Mouse (Mus musculus) layer of hippocampus, adult 18-20 months (tissue): ENCODE data around the gene Pam. TPM values are rescaled to one million over a fixed set of nuclear protein-coding genes. Genes with fewer than 3 reads are reported as not detected.
"Not testable (repeated sequence)": the region's sequence is repeated elsewhere in the genome, so short reads cannot be mapped to it uniquely, and the experiment has no call there.

ENCODE experiments used
- DNase-seq, 2 experiments: peaks; one replicate each; pipeline ENCODE4 v3.0.0; 2022; ENCODE audit warnings: low spot score in 2 of 2
- total RNA-seq, 2 experiments: library from RNA; stranded (reverse); gene quantifications; 2 replicates each; pipeline ENCODE4 v1.2.3; 2021

The Pam gene
- total RNA-seq, 2 experiments from 2014 or later: 188 to 199 TPM

DNA sequence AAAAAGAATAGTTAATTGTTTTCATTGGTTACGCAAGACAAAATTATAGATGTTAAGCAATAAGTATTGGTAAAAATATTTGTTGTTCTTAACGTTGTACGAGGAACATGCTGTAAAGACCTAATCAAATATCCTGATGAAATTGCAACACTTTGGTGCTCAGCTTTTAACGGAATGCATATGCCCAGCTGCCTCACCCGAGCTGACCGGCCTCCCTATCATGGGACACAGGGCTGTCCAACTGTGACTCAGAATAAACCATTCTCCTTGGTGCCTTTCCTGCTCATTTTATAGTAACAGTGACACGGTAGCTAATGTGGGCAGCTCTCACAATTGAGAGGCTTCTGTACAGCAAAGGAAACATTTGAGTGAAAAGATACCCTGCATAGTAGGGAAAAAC, 324.3 kb downstream of the Pam start:
- DNase-seq: no peak

DNA sequence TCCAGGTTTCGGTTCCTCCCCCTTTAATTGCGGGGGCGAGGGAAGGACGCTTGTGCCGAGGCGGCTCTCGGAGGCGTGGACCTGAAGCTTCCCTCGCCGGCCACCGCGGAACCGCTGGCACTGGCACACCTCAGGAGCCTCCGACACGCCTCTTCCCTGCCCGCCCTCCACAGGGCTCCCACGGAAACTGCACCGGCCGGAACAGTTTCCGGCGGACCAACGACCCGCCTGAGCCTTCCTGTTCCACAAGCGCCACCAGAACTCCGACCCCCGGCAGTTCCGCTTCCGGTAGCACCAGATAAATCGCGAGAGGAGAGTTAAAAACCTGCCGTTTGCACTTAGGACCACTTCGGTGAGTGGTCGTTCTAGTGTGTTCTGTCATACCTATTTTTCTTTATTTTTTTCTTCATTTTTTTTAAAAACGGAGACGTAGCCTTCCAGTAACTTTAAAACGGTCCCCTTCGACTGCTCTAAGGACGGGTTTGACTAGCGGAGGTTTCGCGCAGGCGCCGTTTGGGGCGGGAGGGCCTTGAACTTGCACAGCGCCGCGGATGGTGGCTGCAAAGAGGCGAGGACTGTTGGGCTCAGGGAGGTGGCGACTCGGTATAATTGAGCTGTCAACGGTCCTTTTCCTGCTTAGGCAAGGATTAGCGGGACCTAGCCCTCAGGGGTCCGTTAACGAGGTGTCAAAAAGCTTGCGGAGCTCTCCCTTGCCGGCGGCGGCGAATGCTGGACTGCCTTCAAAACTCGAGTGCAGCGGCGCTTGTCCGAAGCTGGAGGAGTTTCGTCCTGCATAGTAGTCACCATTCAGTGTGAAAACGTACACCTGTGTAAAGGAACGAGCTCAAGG, 325.3 kb downstream of the Pam start, which contains the start of the genes Gin1 and Ppip5k2:
Gene Gin1, plus strand, starts transcription at position 269 of the 850 bp plus-strand sequence.
Gene Ppip5k2, minus strand, starts transcription at position 508 of the 850 bp plus-strand sequence.
- peak; percentile 90 to 96 for DNase-seq

DNA sequence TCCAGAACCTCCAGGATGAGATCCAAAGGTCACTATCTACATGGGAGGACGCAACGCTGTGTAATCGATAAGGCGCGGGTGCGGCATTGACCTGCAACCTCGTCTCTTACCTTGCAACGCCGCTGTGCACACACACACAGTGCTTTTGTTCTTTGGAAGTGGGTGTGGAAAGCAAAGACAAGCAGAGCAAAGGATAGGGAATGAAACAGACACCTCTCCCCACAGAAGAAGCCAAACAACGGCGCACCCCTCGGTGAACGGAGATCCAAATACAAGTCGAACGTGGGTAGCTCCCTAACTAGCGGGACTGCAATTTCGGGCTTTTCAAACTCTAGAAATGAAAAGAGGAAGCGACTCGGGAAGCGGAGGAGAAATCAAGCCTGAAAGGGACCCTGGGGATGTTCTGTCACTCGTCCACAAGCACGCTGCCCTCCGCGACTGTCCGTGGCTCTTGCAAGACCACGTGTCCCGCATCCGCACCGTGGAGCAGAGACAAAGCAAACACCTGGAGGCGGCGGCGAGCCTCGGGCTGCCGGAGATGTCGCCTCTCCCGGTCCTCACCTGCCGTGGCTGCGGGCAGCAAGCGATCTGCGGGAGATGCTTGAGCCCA, 326.0 kb downstream of the Pam start:
- DNase-seq: no peak

DNA sequence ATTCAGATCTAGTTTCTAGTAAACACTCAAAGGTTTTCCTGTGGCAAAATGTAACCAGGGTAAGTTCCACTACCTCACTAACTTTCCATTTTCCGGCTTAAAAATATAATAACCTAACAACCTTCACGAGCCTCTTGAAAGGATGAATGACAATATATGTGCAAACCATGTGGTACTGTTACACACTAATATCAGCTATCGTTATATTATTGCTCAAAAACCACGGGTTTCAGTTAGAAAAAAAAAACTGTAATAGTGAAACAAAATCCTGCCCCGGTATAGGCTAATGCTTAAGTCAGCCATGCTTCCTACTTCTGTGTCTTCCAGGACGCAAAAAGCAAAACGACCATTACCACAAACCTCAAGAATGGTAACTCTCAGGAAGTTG, 326.5 kb downstream of the Pam start:
- DNase-seq: no peak

DNA sequence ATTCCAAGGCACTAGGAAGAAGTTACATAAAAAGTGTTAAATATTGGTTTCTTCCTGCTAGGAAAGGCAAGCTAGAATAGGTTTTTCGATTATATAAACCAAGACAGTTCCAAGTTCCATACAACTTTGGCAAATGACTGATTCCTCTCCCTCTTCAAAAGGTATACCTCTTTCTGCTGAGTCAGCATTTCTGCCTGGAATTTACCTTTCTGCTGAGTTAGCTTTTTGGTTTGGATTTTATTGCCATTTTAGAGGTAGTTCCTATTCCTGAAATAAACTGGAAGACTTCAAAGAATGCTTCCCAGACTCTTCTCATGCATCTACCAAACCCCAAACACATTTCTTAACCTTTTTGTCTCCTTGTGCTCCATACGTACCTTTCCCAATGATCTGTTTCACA, 327.4 kb downstream of the Pam start:
- no peak for DNase-seq

DNA sequence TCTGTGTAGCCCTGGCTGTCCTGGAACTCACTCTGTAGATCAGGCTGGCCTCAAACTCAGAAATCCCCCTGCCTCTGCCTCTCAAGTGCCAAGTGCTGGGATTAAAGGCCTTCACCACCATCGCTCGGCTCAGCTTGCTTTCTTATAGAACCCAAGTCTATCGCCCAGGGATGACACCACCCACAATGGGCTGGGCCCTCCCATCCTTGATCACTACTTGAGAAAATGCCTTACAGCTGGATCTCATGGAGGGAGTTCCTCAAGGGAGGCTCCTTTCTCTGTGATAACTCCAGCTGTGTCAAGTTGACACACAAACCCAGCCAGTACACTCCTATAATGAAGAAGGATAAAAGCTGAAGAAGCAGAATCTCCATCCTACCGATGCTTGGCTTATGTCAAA, 329.7 kb downstream of the Pam start:
- DNase-seq: not testable (repeated sequence)

DNA sequence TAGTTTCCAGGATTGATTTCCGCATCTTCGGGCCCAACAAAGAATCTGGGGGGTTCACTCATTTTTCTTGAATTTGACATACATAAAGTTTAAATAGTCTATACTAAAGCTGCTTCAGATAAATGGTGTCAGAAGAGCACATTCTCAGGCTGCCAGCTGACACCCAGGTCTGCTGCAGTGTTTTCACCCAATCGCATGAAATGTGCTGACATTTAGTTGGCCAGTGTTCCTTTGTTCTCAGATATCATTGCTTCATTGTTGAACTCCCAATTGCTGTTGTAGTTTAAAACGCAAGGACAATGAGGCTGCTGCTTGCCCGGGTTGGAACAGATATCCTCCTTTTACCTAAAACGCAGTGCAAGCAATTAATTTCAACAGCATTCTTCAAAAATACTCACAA, 334.0 kb downstream of the Pam start:
- DNase-seq: no peak

DNA sequence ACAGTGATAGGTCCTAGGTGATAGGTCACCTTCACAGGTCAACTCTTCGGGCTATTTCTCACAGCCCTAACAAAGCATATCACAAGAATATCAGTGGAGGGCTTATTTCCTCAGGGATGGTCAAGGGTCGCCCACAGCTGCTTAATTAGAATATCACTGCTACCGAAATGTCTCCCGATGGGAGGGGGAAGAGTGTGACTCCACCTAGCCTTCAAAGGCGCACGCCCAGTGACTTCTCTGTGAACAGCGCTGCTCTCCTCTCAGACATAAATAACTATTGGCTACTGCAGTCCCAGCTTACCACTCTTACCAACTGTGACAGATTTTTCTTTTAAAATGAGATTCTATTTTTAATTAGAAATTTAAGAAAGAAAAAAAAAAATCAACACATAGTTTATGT, 334.8 kb downstream of the Pam start:
- no peak for DNase-seq

DNA sequence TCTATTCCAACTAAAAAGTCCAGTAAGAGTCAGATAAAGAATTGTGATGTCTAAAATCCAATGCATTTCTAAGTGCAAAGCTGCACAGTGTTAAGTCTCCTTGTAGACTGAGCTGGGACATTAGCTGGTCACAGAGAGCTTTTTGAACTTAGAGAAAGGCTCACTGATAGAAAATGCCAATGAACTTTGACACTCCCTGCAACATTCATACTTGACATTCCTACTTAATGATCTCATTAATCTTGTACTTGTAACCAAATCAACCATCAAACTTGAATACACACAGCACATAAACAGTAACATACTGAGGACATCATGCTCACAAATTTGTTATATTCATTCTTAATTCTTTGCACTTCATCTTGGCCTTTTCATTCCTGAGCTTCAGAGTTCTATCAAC, 335.6 kb downstream of the Pam start:
- no peak for DNase-seq

DNA sequence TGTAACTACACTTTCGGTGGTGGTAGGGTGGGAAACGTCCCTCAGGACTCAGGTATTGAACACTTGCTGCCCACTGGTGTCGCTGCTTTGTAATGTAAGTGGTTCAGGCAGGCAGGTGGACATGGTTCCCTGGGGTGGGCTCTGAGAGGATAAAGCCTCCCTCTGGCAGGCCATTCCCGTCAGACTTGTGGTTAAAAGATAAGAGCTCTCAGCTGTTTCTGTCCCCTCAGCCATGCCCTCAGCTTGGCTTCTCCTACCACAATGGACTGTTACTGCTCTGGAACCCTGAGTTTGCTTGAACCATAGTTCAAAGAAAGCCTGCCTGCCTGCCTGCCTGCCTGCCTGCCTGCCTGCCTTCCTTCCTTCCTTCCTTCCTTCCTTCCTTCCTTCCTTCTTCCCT, 341.1 kb downstream of the Pam start:
- no peak for DNase-seq

DNA sequence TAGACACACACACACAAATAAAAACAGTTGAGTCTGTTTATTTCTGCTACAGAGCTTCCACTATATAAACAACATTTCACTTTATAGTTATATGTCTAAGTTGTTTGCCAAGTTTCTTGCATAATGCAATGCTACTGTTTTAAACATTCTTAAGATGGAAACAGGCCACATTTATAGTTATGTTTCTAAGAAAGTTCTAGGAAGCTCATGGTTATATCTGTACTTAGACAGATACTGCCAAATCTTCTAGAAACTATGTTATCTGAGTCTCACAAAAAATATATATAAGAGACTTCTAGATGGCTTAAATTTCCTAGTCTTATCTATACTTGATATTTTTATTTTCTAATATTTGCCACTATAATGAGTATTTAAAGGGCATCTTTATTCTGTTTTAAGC, 342.2 kb downstream of the Pam start:
- DNase-seq: no peak

DNA sequence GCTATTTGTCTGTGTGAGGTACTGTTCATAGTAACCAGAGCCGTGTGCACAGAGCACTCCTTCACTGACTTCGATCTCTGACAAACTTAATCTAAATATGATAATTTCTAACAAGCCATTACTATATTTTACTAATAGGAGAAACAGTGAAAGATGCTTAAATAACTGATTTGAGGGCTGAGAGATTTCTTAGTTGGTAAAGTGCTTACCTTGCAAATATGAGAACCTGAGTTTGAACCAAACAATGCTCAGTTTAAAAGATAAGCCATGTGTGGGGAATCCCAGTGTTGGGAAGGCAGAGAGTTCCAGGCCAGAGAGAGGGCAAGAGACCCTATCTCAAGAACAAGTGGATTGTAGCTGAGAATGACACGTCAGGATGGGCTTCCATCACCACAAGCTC, 347.3 kb downstream of the Pam start:
- no peak for DNase-seq

DNA sequence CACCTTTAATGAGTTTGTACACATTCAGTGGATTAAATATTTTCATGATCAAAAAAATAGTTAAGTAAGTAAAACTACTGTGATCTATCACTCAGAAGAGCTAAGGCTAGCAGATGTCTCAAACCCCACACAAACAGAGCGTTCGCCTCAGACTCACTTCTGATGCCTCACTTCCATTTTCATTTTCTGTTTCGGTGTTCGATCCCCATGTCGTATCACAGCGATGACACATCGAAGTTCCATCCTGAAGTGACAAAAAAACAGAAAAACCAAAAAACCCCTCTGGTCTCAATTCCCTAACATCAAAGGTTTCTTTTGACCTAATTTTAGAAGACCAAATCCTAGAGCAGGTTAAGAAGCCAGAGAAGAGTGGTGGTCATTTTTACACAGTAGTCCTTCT, 349.2 kb downstream of the Pam start:
- DNase-seq: no peak

DNA sequence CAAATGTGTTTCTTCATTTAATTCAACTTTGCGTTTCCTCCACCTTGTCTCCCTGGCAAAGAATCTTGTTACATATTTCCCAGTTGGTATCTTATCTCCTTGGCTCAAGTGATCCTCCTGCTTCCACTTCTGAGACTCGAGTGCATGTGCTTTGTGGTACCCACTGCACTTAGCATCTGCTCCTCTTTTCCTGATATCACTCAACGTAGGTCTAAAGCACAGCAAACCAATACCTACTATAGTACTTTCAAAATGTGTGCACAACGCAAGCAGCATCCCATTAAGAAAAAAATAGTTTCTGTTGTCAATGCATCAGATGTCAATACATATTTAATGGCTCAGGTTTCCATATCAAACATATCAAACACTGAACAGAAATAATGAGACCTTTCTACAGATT, 349.7 kb downstream of the Pam start:
- DNase-seq: no peak
